Mouse (Mus musculus) myocyte (in vitro differentiated cells): ENCODE data around the gene Slc44a5. TPM values are rescaled to one million over a fixed set of nuclear protein-coding genes. Genes with fewer than 3 reads are reported as not detected.

Experiments
- H3K27me3 ChIP-seq: one replicate; pipeline ENCODE4 v1.6.1; 2011; ENCODE audit not compliant: control insufficient read depth, insufficient read depth, insufficient read length
- H3K36me3 ChIP-seq: one replicate; pipeline ENCODE4 v1.6.1; 2011; ENCODE audit not compliant: control insufficient read depth, insufficient read depth
- H3K4me2 ChIP-seq: one replicate; pipeline ENCODE4 v1.6.1; 2011; ENCODE audit warnings: low read depth, control low read depth
- H3K4me3 ChIP-seq: one replicate; pipeline ENCODE4 v1.5.1; 2011; ENCODE audit warnings: mild to moderate bottlenecking, control low read depth, moderate library complexity
- H3K79me2 ChIP-seq: one replicate; pipeline ENCODE4 v1.6.1; 2011; ENCODE audit not compliant: control insufficient read depth, insufficient read depth
- H3ac ChIP-seq: one replicate; pipeline ENCODE4 v1.6.1; 2011; ENCODE audit not compliant: control insufficient read depth, insufficient read length
- CEBPB ChIP-seq: IDR thresholded peaks from 2 replicates; pipeline ENCODE4 v1.6.1; 2011; ENCODE audit warnings: mild to moderate bottlenecking, moderate library complexity; ENCODE audit not compliant: poor library complexity, insufficient read depth, severe bottlenecking
- E2F4 ChIP-seq: IDR thresholded peaks from one replicate; pipeline ENCODE4 v1.6.1; 2011; ENCODE audit warnings: mild to moderate bottlenecking, control low read depth, moderate library complexity; ENCODE audit not compliant: insufficient read depth
- MAX ChIP-seq: IDR thresholded peaks from one replicate; pipeline ENCODE4 v1.6.1; 2011; ENCODE audit warnings: low read depth, mild to moderate bottlenecking, control low read depth
- MYOD1 ChIP-seq, 3 experiments: IDR thresholded peaks; one replicate each; pipeline ENCODE4 v1.6.1; 2011; ENCODE audit warnings: control low read depth in 2 of 3, low read depth in 2 of 3, mild to moderate bottlenecking in 2 of 3, moderate library complexity in 1 of 3; ENCODE audit not compliant: insufficient read length in 2 of 3, control insufficient read depth in 1 of 3
- MYOG ChIP-seq, 3 experiments: IDR thresholded peaks; one replicate each; pipeline ENCODE4 v1.6.1; 2011; ENCODE audit warnings: control low read depth in 2 of 3, low read depth in 2 of 3, mild to moderate bottlenecking in 2 of 3; ENCODE audit not compliant: insufficient read length in 2 of 3, control insufficient read depth in 1 of 3, insufficient read depth in 1 of 3
- POLR2A ChIP-seq: IDR thresholded peaks from one replicate; pipeline ENCODE4 v1.6.1; 2011; ENCODE audit warnings: low read depth, mild to moderate bottlenecking, control low read depth, moderate library complexity; ENCODE audit not compliant: insufficient read length
- POLR2AphosphoS2 ChIP-seq: IDR thresholded peaks from one replicate; pipeline ENCODE4 v1.6.1; 2011; ENCODE audit warnings: low read depth, control low read depth; ENCODE audit not compliant: insufficient read length
- REST ChIP-seq: IDR thresholded peaks from one replicate; pipeline ENCODE4 v1.6.1; 2011; ENCODE audit warnings: mild to moderate bottlenecking, control low read depth, moderate library complexity; ENCODE audit not compliant: insufficient read depth, insufficient read length
- SRF ChIP-seq: IDR thresholded peaks from one replicate; pipeline ENCODE4 v1.6.1; 2011; ENCODE audit warnings: low read depth; ENCODE audit not compliant: control insufficient read depth, insufficient read length
- TCF12 ChIP-seq: IDR thresholded peaks from one replicate; pipeline ENCODE4 v1.6.1; 2011; ENCODE audit warnings: mild to moderate bottlenecking, control low read depth; ENCODE audit not compliant: poor library complexity, insufficient read depth, severe bottlenecking
- TCF3 ChIP-seq: IDR thresholded peaks from one replicate; pipeline ENCODE4 v1.6.1; 2011; ENCODE audit warnings: low read depth, control low read depth; ENCODE audit not compliant: insufficient read length
- USF1 ChIP-seq: IDR thresholded peaks from one replicate; pipeline ENCODE4 v1.6.1; 2011; ENCODE audit warnings: low read depth, mild to moderate bottlenecking, control low read depth, moderate library complexity
- polyA plus RNA-seq: library from polyadenylated mRNA; unstranded; fragments of >200 nt; fragmentation: generic; extraction: Trizol; gene quantifications from one replicate; pipeline ENCODE4 v1.2.1, GENCODE M21; 2012; ENCODE audit warnings: missing spikeins

The Slc44a5 gene
- polyA plus RNA-seq, 1 experiment = not detected

GRCm38 (mm10) chr3:154092466-154092865, 119.2 kb downstream of the Slc44a5 start:
- TF ChIP-seq POLR2A = no peak
- TF ChIP-seq MYOG (IDR thresholded peaks at IDR 0.05; ENCODE audit: control insufficient read depth in 1 of 3, insufficient read depth in 1 of 3, insufficient read length in 2 of 3, low read depth in 2 of 3) = no peak
- TF ChIP-seq POLR2AphosphoS2 = no peak
- TF ChIP-seq MAX = no peak
- no peak for TF ChIP-seq REST
- no peak for TF ChIP-seq TCF12
- no peak for TF ChIP-seq CEBPB
- TF ChIP-seq MYOD1 (IDR thresholded peaks at IDR 0.05; ENCODE audit: control insufficient read depth in 1 of 3, insufficient read length in 2 of 3, low read depth in 2 of 3) = no peak
- no peak for TF ChIP-seq TCF3
- no peak for TF ChIP-seq E2F4
- Histone ChIP-seq H3K4me2 (no peak overlapping the region), H3K27me3 (no peaks in the 10 kb centered on the region), H3ac (no peak overlapping the region), H3K36me3 (no peaks in the 10 kb centered on the region), H3K79me2 (no peaks in the 10 kb centered on the region), H3K4me3 (no peak overlapping the region)

GRCm38 (mm10) chr3:154093745-154094322, 120.6 kb downstream of the Slc44a5 start:
- no peak overlapping the region for H3K4me3 ChIP-seq
- no peak overlapping the region for H3ac ChIP-seq
- no peak for TF ChIP-seq TCF3
- TF ChIP-seq E2F4 = no peak
- TF ChIP-seq POLR2A = no peak
- no peak for TF ChIP-seq POLR2AphosphoS2
- no peak for TF ChIP-seq CEBPB
- no peak for TF ChIP-seq TCF12
- TF ChIP-seq SRF = no peak
- TF ChIP-seq USF1 = no peak
- TF ChIP-seq MYOG (IDR thresholded peaks at IDR 0.05; ENCODE audit: control insufficient read depth in 1 of 3, insufficient read depth in 1 of 3, insufficient read length in 2 of 3, low read depth in 2 of 3) = no peak

GRCm38 (mm10) chr3:154101671-154102070, 128.4 kb downstream of the Slc44a5 start:
- H3K4me3 ChIP-seq = no peak overlapping the region
- no peaks in the 10 kb centered on the region for H3K27me3 ChIP-seq
- H3ac ChIP-seq = no peak overlapping the region
- TF ChIP-seq TCF12 = no peak
- no peak for TF ChIP-seq MYOD1 (IDR thresholded peaks at IDR 0.05; ENCODE audit: control insufficient read depth in 1 of 3, insufficient read length in 2 of 3, low read depth in 2 of 3)
- no peak for TF ChIP-seq REST
- no peak for TF ChIP-seq MYOG (IDR thresholded peaks at IDR 0.05; ENCODE audit: control insufficient read depth in 1 of 3, insufficient read depth in 1 of 3, insufficient read length in 2 of 3, low read depth in 2 of 3)
- no peak for TF ChIP-seq POLR2A
- no peak for TF ChIP-seq TCF3
- no peak for TF ChIP-seq MAX
- TF ChIP-seq E2F4 = no peak
- TF ChIP-seq POLR2AphosphoS2 = no peak
- no peak for TF ChIP-seq SRF
- TF ChIP-seq USF1 = no peak
- TF ChIP-seq CEBPB = no peak
- no peak overlapping the region for H3K4me2 ChIP-seq
- H3K36me3 ChIP-seq = no peaks in the 10 kb centered on the region
- H3K79me2 ChIP-seq = no peaks in the 10 kb centered on the region

More at GRCm38 (mm10) chr3:154093745-154094322, 120.6 kb downstream of the Slc44a5 start:
- Histone ChIP-seq H3K36me3 (no peaks in the 10 kb centered on the region), H3K27me3 (no peaks in the 10 kb centered on the region), H3K79me2 (no peaks in the 10 kb centered on the region), H3K4me2 (no peak overlapping the region)

GRCm38 (mm10) chr3:154110528-154110927, 137.3 kb downstream of the Slc44a5 start:
- no peak overlapping the region for H3K4me2 ChIP-seq
- no peaks in the 10 kb centered on the region for H3K27me3 ChIP-seq
- H3K36me3 ChIP-seq = no peaks in the 10 kb centered on the region
- H3K79me2 ChIP-seq = no peaks in the 10 kb centered on the region
- no peak overlapping the region for H3ac ChIP-seq
- TF ChIP-seq SRF (no peak), POLR2A (no peak), MYOG (IDR thresholded peaks at IDR 0.05; ENCODE audit: control insufficient read depth in 1 of 3, insufficient read depth in 1 of 3, insufficient read length in 2 of 3, low read depth in 2 of 3) (no peak), USF1 (no peak), CEBPB (no peak), POLR2AphosphoS2 (no peak), MAX (no peak), MYOD1 (IDR thresholded peaks at IDR 0.05; ENCODE audit: control insufficient read depth in 1 of 3, insufficient read length in 2 of 3, low read depth in 2 of 3) (no peak), TCF12 (no peak), TCF3 (no peak), E2F4 (no peak), REST (no peak)
- no peak overlapping the region for H3K4me3 ChIP-seq

GRCm38 (mm10) chr3:154111221-154111620, 138.0 kb downstream of the Slc44a5 start:
- Histone ChIP-seq H3K4me3 (no peak overlapping the region), H3K27me3 (no peaks in the 10 kb centered on the region), H3K79me2 (no peaks in the 10 kb centered on the region), H3K4me2 (no peak overlapping the region), H3K36me3 (no peaks in the 10 kb centered on the region), H3ac (no peak overlapping the region)
- TF ChIP-seq MYOG (IDR thresholded peaks at IDR 0.05; ENCODE audit: control insufficient read depth in 1 of 3, insufficient read depth in 1 of 3, insufficient read length in 2 of 3, low read depth in 2 of 3) = no peak
- no peak for TF ChIP-seq E2F4
- TF ChIP-seq POLR2A = no peak
- no peak for TF ChIP-seq SRF
- TF ChIP-seq CEBPB = no peak
- no peak for TF ChIP-seq USF1
- no peak for TF ChIP-seq REST
- no peak for TF ChIP-seq TCF3
- no peak for TF ChIP-seq MYOD1 (IDR thresholded peaks at IDR 0.05; ENCODE audit: control insufficient read depth in 1 of 3, insufficient read length in 2 of 3, low read depth in 2 of 3)
- TF ChIP-seq POLR2AphosphoS2 = no peak
- no peak for TF ChIP-seq MAX
- TF ChIP-seq TCF12 = no peak
